Mouse (Mus musculus) testis, adult 2 months (tissue): ENCODE results near the gene Xab2.

Experiments used
- CTCF ChIP-seq: fragments of 200-500 bp; IDR thresholded peaks from 2 replicates; pipeline ENCODE4 v1.5.1; 2012; ENCODE audit warnings: low read depth, mild to moderate bottlenecking, inconsistent platforms, low read length, moderate library complexity; ENCODE audit not compliant: control insufficient read depth, insufficient read depth, insufficient replicate concordance
- POLR2A ChIP-seq: fragments of 200-500 bp; IDR thresholded peaks from 2 replicates; pipeline ENCODE4 v1.6.1; 2012; ENCODE audit warnings: low read depth, mild to moderate bottlenecking, inconsistent platforms, low read length, moderate library complexity; ENCODE audit not compliant: control insufficient read depth

DNA sequence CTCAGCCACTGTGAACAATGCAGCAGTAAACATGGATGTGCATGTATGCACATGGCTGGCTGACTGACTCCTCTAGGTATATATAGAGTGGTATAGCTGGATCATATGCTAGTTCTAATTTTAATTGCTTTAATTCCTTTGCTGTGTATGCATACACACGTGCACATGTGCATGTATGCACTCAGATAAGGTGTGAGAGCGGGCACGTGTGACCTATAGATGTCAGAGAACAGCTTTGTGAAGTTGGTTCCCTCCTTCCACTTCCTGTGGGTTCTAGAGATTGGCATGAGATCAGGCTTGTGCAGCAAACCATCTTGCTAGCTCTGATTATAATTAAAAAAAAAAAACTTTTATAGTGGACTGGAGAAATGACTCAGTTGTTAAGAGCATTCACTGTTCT lies 31.7 kb upstream of the Xab2 start:
- no peak for TF ChIP-seq CTCF
- no peak for TF ChIP-seq POLR2A
